Mouse (Mus musculus): ENCODE measurements at regions not wholly inside any gene's neighbourhood (a gene's known extent, or its start where the extent isn't known, plus 50 kb on each side); places are given as distances from the start of the nearest gene placed in this dataset.

- in situ Hi-C loops (cut with MboI, MseI): no loop called here
Observed at GRCm38 (mm10) chr1:107908236-107909063, 318.6 kb downstream of the Serpinb8 start.

GRCm38 (mm10) chr1:107914671-107915590, 325.1 kb downstream of the Serpinb8 start:
- in situ Hi-C loops (cut with MboI, MseI): no loop called here

GRCm38 (mm10) chr1:107917037-107917436, 327.2 kb downstream of the Serpinb8 start:
- in situ Hi-C loops (cut with MboI, MseI): no loop called here

GRCm38 (mm10) chr1:107941601-107942270, 351.9 kb downstream of the Serpinb8 start:
- in situ Hi-C loops (cut with MboI, MseI): no loop called here

- in situ Hi-C loops (cut with MboI, MseI): no loop called here
Observed at GRCm38 (mm10) chr1:107946204-107946939, 356.6 kb downstream of the Serpinb8 start.

GRCm38 (mm10) chr1:107950396-107950795, 360.6 kb downstream of the Serpinb8 start:
- in situ Hi-C loops (cut with MboI, MseI): no loop called here

GRCm38 (mm10) chr1:107961009-107961408, 371.2 kb downstream of the Serpinb8 start:
- in situ Hi-C loops (cut with MboI, MseI): no loop called here

GRCm38 (mm10) chr1:107975626-107976335, 386.0 kb downstream of the Serpinb8 start:
- in situ Hi-C loops (cut with MboI, MseI): no loop called here

- in situ Hi-C loops (cut with MboI, MseI): no loop called here
Observed at GRCm38 (mm10) chr1:107977686-107978085, 387.9 kb downstream of the Serpinb8 start.

GRCm38 (mm10) chr1:107978411-107978810, 388.6 kb downstream of the Serpinb8 start:
- in situ Hi-C loops (cut with MboI, MseI): no loop called here

GRCm38 (mm10) chr1:107985646-107986045, 395.8 kb downstream of the Serpinb8 start:
- in situ Hi-C loops (cut with MboI, MseI): no loop called here

- in situ Hi-C loops (cut with MboI, MseI): no loop called here
Observed at GRCm38 (mm10) chr1:107988076-107988475, 398.3 kb downstream of the Serpinb8 start.

GRCm38 (mm10) chr1:107993013-107993412, 403.2 kb downstream of the Serpinb8 start:
- in situ Hi-C loops (cut with MboI, MseI): no loop called here

- in situ Hi-C loops (cut with MboI, MseI): no loop called here
Observed at GRCm38 (mm10) chr1:108023721-108024353, 434.0 kb downstream of the Serpinb8 start.

GRCm38 (mm10) chr1:108024705-108025104, 434.9 kb downstream of the Serpinb8 start:
- in situ Hi-C loops (cut with MboI, MseI): no loop called here

- in situ Hi-C loops (cut with MboI, MseI): no loop called here
Observed at GRCm38 (mm10) chr1:108026461-108026860, 436.7 kb downstream of the Serpinb8 start.

GRCm38 (mm10) chr1:108046194-108046593, 456.4 kb downstream of the Serpinb8 start:
- in situ Hi-C loops (cut with MboI, MseI): loop anchor here (10.0 kb wide), 1 partner anchor 881 kb away; no protein-coding TSS in a partner anchor

- in situ Hi-C loops (cut with MboI, MseI): loop anchor here (10.0 kb wide), 1 partner anchor 882 kb away; no protein-coding TSS in a partner anchor
Observed at GRCm38 (mm10) chr1:108046857-108047714, 457.3 kb downstream of the Serpinb8 start.

- in situ Hi-C loops (cut with MboI, MseI): no loop called here
Observed at GRCm38 (mm10) chr1:108094622-108095021, 504.8 kb downstream of the Serpinb8 start.
